Mouse (Mus musculus): ENCODE measurements around the gene Ifnl3.

- no peak for TF ChIP-seq POLR2A (IDR thresholded peaks at IDR 0.05; ENCODE audit: borderline replicate concordance, control insufficient read depth, low read depth, low read length)
- TF ChIP-seq CTCF (IDR thresholded peaks at IDR 0.05; ENCODE audit: control insufficient read depth, insufficient read depth, low read length) = no peak
Observed at GRCm38 (mm10) chr7:28511441-28511840, 11.2 kb upstream of the Ifnl3 start.
